Mouse (Mus musculus): ENCODE results near the gene Gm11042. TPM values are rescaled to one million over a fixed set of nuclear protein-coding genes. Genes with fewer than 3 reads are reported as not detected.

Gene Gm11042
- polyA plus RNA-seq (2016; fragmentation: Nextera tagmentation; extraction: Ambion mirVana) = not detected in 2 replicates

DNA sequence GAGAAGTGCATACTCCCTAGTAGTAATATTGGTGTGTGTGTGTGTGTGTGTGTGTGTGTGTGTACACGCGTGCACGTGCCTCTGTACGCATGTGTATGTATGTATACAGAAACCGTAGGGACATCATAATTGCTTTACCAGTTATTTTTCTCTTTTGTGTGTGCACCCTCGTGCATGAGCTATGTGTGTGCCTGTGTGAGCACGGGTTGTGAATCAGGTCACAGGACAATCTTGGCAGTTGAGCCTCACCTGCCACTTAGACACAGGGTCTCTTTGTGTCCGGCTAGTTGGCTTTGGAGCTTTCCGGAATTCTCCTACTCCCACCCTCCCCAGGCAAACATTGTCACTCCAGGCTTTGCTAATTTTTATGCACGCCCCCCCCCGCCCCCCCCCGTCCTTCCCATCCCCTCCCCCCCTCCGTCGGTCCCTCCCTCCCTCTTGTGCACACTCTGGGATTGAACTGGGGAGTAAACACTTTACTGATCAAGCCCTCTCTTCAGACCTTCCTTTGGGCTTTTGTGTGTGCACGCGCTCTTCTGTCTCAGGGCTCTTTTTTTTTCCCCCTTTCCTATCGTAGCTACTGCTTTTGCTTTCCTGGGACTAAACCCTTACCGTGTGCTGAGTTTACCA is at the start of gene Gm11042:
Gene Gm11042, minus strand, starts transcription at position 51 of the 630 bp plus-strand sequence.
- Histone ChIP-seq H3K27me3 (ENCODE audit: insufficient read depth, poor library complexity, severe bottlenecking) (no peaks in the 10 kb centered on the region), H3K36me3 (no peaks in the 10 kb centered on the region), H3K9me3 (no peaks in the 10 kb centered on the region), H3K4me3 (peak within 1 kb of the TSS; percentile 62), H3K27ac (peak within 1 kb of the TSS; percentile 85), H3K4me1 (no peaks in the 10 kb centered on the region)
- peak; percentile 74 for DNase-seq (ENCODE audit: low spot score)
- 32% methylated on average over 17 of the region's 18 CpGs for WGBS

DNA sequence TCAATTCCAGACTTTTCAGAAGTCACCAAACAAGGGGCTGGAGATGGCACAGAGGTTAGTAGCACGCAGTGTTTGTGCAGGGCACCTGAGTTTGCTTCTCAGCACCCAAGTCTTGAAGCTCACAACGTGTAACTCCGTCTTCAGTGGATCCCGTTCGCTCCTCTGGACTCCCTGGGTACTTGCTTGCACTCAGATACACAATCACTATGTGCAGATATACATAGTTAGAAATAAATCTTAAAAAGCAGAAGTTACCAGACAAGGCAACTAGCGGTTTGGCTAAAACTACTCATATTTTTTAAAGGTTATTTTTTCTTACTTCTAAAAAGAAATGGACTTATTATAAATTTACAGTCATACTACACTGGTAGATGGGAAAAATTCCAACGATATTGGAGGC is 48.3 kb upstream of the Gm11042 start:
- Histone ChIP-seq H3K27ac (no peak overlapping the region), H3K4me1 (no peaks in the 10 kb centered on the region), H3K27me3 (ENCODE audit: insufficient read depth, poor library complexity, severe bottlenecking) (no peaks in the 10 kb centered on the region), H3K9me3 (no peaks in the 10 kb centered on the region), H3K36me3 (no peaks in the 10 kb centered on the region), H3K4me3 (no peak overlapping the region)
- WGBS = 85% methylated on average over 7 of the region's 7 CpGs
- no peak for DNase-seq (ENCODE audit: low spot score)

DNA sequence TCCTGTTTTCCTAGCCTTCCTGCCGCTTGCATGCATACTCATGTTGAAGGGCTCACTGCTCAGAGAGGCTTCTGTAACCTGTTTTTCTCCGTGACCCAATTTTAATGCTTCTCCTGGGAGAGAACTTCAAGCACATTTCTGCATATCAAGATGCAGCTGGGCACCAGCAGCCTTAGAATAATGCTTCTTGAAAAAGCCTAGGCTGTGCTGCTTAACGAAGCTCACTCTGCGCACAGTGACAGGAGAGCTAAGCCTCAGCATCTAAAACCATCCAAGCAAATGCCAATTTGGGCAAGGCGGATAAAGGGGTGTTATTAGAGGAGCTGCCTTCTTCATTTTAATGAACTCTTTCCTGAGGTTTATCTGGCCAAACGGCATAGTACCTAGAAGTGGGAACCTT is 46.9 kb upstream of the Gm11042 start:
- Histone ChIP-seq H3K4me1 (no peaks in the 10 kb centered on the region), H3K27me3 (ENCODE audit: insufficient read depth, poor library complexity, severe bottlenecking) (no peaks in the 10 kb centered on the region), H3K36me3 (no peaks in the 10 kb centered on the region), H3K27ac (no peak overlapping the region), H3K9me3 (no peaks in the 10 kb centered on the region), H3K4me3 (no peak overlapping the region)
- 79% methylated on average over 6 of the region's 6 CpGs for WGBS
- no peak for DNase-seq (ENCODE audit: low spot score)

DNA sequence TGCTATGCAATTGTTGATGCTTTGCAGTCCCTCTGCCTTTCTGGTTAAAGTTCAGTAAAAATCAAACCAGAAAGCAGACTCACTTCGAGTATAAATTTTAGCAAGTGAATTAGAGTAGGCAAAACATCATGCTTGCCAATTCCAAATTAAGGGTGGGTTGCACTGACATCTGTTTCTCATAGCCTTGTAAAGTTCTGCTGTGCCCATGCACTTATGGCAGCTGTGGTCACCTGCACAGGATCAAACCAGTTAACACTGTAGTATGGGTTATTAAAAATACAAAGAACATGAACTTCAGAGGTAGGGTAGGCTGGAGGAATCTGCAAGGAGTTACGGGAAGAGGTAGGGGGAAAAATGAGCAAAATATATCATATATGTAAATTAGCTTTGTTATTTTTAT is 46.3 kb upstream of the Gm11042 start:
- Histone ChIP-seq H3K4me1 (no peaks in the 10 kb centered on the region), H3K36me3 (no peaks in the 10 kb centered on the region), H3K27me3 (ENCODE audit: insufficient read depth, poor library complexity, severe bottlenecking) (no peaks in the 10 kb centered on the region), H3K9me3 (no peaks in the 10 kb centered on the region), H3K27ac (no peak overlapping the region), H3K4me3 (no peak overlapping the region)
- DNase-seq (ENCODE audit: low spot score) = no peak
- WGBS = 83% methylated on average over 2 of the region's 2 CpGs

DNA sequence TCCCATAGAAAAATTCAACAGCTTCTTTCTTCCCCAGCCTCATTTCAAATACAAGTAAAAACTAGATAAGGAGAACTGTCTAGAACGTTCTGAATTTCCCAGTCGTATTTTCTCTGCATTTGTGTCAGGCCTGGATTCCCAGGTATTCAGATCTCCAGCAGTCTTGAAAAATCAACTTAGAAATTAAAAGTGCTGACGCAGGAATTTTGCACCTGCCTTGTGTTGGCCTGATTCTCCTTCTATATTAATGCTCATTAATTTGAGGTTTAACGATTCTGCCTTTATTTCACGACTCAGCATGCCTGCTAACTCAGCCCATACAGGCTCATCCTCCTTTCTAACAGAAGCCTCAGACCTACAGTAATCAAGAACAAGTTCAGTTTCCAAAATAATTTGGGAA is 43.6 kb upstream of the Gm11042 start:
- Histone ChIP-seq H3K27ac (no peak overlapping the region), H3K9me3 (no peaks in the 10 kb centered on the region), H3K36me3 (no peaks in the 10 kb centered on the region), H3K4me3 (no peak overlapping the region), H3K4me1 (no peaks in the 10 kb centered on the region), H3K27me3 (ENCODE audit: insufficient read depth, poor library complexity, severe bottlenecking) (no peaks in the 10 kb centered on the region)
- DNase-seq (ENCODE audit: low spot score) = no peak
- WGBS = 78% methylated on average over 5 of the region's 5 CpGs

DNA sequence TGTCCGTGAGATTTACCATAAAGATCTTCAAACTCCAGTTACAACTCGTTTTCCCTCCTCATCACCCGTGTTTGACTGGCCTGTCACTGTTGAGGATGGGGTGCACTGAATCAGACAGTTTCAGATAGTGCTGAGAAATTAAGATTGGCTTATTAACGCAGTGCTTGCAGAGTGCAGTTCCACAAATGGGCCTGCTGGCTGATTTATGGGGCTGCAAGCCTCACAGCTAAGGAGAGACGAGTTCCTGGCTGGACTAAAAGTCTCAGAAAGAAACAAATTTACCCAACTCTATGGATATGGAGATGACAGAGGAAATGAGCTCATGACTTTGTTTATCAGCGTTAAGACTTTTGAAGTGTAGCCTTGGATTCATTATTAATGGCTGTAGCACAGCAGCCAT is 41.6 kb upstream of the Gm11042 start:
- Histone ChIP-seq H3K36me3 (no peaks in the 10 kb centered on the region), H3K27ac (no peak overlapping the region), H3K4me1 (no peaks in the 10 kb centered on the region), H3K9me3 (no peaks in the 10 kb centered on the region), H3K4me3 (no peak overlapping the region), H3K27me3 (ENCODE audit: insufficient read depth, poor library complexity, severe bottlenecking) (no peaks in the 10 kb centered on the region)
- DNase-seq (ENCODE audit: low spot score) = no peak
- 75% methylated on average over 6 of the region's 6 CpGs for WGBS

DNA sequence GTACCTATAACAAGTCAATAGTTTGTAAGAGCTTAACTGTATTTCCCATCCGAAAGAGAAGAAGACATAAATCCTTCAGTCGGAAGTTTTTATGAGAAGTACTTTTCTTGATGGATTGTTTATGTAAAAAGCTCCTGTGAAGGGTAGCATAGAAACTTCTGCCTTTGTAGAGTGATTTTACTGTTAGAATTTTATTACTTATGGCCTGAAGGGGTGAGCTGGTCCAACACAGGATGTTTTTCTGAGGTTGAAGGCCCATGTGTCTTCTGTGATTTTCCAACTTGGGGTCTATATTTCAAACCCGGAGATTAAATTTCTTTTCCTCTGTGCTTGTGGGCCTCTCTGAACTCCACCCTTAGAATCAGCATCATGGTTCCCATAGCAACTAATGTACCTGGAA is 26.5 kb upstream of the Gm11042 start:
- Histone ChIP-seq H3K4me3 (no peak overlapping the region), H3K9me3 (no peaks in the 10 kb centered on the region), H3K36me3 (no peaks in the 10 kb centered on the region), H3K27ac (no peak overlapping the region), H3K4me1 (peaks cover 14% of the 10 kb centered on the region; the same call in 1 of the 2 replicates), H3K27me3 (ENCODE audit: insufficient read depth, poor library complexity, severe bottlenecking) (no peaks in the 10 kb centered on the region)
- 83% methylated on average over 3 of the region's 3 CpGs for WGBS
- no peak for DNase-seq (ENCODE audit: low spot score)

GRCm38 (mm10) chr12:74340070-74340469 is 23.9 kb upstream of the Gm11042 start:
- H3K36me3 ChIP-seq = no peaks in the 10 kb centered on the region
- WGBS = 60% methylated on average over 2 of the region's 2 CpGs
- H3K4me3 ChIP-seq = peak overlapping the region; percentile 27; the same call in 1 of the 2 replicates
- H3K27me3 ChIP-seq (ENCODE audit: insufficient read depth, poor library complexity, severe bottlenecking) = no peaks in the 10 kb centered on the region
- no peaks in the 10 kb centered on the region for H3K9me3 ChIP-seq
- peak overlapping the region; percentile 72; the same call in 1 of the 2 replicates for H3K27ac ChIP-seq
- peaks cover 14% of the 10 kb centered on the region; the same call in 1 of the 2 replicates for H3K4me1 ChIP-seq
- no peak for DNase-seq (ENCODE audit: low spot score)

GRCm38 (mm10) chr12:74333706-74334105 is 17.5 kb upstream of the Gm11042 start:
- Histone ChIP-seq H3K4me1 (no peaks in the 10 kb centered on the region), H3K27ac (no peak overlapping the region), H3K36me3 (no peaks in the 10 kb centered on the region), H3K4me3 (no peak overlapping the region), H3K9me3 (no peaks in the 10 kb centered on the region), H3K27me3 (ENCODE audit: insufficient read depth, poor library complexity, severe bottlenecking) (no peaks in the 10 kb centered on the region)
- WGBS = 87% methylated on average over 6 of the region's 6 CpGs
- no peak for DNase-seq (ENCODE audit: low spot score)

DNA sequence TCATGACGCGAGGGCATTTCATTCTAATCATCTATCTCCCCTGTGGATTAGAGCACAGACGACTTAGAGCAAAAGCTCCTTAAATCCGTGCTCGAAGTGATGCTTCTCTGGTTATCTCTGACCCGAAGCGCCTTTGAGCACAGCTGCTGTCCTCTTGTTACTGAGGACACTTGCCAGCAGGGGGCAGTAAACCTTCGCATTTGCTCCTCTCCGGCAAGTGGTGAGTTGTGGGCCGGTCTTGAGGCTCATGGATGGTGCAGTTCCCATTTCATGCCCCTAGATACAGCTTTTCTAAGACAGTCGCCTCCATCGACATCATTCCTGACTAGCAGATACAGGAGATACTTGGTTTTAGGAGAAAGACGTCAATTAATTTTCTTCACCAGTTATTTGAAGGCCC is 16.8 kb upstream of the Gm11042 start:
- no peaks in the 10 kb centered on the region for H3K36me3 ChIP-seq
- no peaks in the 10 kb centered on the region for H3K9me3 ChIP-seq
- H3K27ac ChIP-seq = no peak overlapping the region
- H3K4me3 ChIP-seq = no peak overlapping the region
- no peaks in the 10 kb centered on the region for H3K4me1 ChIP-seq
- no peaks in the 10 kb centered on the region for H3K27me3 ChIP-seq (ENCODE audit: insufficient read depth, poor library complexity, severe bottlenecking)
- WGBS = 19% methylated on average over 13 of the region's 13 CpGs
- peak; percentile 86 for DNase-seq (ENCODE audit: low spot score)

- no peaks in the 10 kb centered on the region for H3K36me3 ChIP-seq
- WGBS = 89% methylated on average over 6 of the region's 6 CpGs
- no peak for DNase-seq (ENCODE audit: low spot score)
Observed at GRCm38 (mm10) chr12:74329759-74330158, 13.6 kb upstream of the Gm11042 start.

GRCm38 (mm10) chr12:74326644-74327043 is 10.4 kb upstream of the Gm11042 start:
- no peak for DNase-seq (ENCODE audit: low spot score)
- 84% methylated on average over 3 of the region's 3 CpGs for WGBS
- no peaks in the 10 kb centered on the region for H3K27me3 ChIP-seq (ENCODE audit: insufficient read depth, poor library complexity, severe bottlenecking)
- H3K27ac ChIP-seq = no peak overlapping the region
- no peaks in the 10 kb centered on the region for H3K36me3 ChIP-seq
- H3K4me1 ChIP-seq = no peaks in the 10 kb centered on the region
- H3K4me3 ChIP-seq = no peak overlapping the region
- no peaks in the 10 kb centered on the region for H3K9me3 ChIP-seq

More at GRCm38 (mm10) chr12:74329759-74330158, 13.6 kb upstream of the Gm11042 start:
- Histone ChIP-seq H3K9me3 (no peaks in the 10 kb centered on the region), H3K4me3 (no peak overlapping the region), H3K27me3 (ENCODE audit: insufficient read depth, poor library complexity, severe bottlenecking) (no peaks in the 10 kb centered on the region), H3K27ac (no peak overlapping the region), H3K4me1 (no peaks in the 10 kb centered on the region)

DNA sequence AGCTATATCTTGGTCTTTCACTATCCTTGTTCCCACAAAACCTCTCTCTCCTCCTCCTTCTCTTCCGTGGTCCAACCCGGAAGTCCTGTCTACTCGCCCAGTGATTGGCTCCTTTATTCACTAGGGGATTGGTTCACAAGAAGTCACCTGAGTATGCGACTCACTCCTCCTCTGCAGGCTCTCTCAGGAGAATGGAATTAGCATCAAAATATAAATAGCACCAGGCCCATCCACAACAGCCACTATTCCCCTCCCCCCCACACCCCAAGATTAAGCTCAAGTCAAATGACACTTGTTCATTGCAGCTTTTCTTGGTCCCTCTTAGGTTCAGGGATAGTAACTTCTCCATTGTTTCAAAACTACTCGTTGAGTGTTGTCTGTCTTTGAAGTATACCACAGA is 5.8 kb upstream of the Gm11042 start:
- no peaks in the 10 kb centered on the region for H3K36me3 ChIP-seq
- no peaks in the 10 kb centered on the region for H3K27me3 ChIP-seq (ENCODE audit: insufficient read depth, poor library complexity, severe bottlenecking)
- 79% methylated on average over 5 of the region's 5 CpGs for WGBS
- H3K4me3 ChIP-seq = no peak overlapping the region
- no peaks in the 10 kb centered on the region for H3K9me3 ChIP-seq
- H3K4me1 ChIP-seq = no peaks in the 10 kb centered on the region
- no peak for DNase-seq (ENCODE audit: low spot score)
- H3K27ac ChIP-seq = no peak overlapping the region

DNA sequence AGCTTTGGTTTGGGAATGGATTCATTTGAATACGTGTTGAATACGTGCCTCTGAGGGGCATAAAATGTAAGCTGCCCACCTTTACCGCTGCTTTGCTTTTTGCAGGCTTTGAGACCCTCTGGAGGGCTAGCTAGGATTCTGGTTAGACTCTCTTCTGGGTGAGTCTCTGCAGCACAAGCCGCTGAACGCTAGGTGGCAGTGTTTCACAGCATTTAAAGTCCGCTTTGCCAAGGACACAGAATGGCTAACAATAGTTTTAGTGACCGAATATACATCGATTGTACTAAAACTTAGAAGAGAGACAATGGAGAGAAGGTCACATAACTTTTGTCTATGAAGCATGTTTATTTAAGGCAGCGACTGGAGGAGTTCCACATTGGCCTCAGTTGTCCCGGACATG is 4.1 kb upstream of the Gm11042 start:
- Histone ChIP-seq H3K27ac (no peak overlapping the region), H3K9me3 (no peaks in the 10 kb centered on the region), H3K27me3 (ENCODE audit: insufficient read depth, poor library complexity, severe bottlenecking) (no peaks in the 10 kb centered on the region), H3K4me1 (no peaks in the 10 kb centered on the region), H3K36me3 (no peaks in the 10 kb centered on the region), H3K4me3 (no peak overlapping the region)
- WGBS = 22% methylated on average over 10 of the region's 10 CpGs
- peak; percentile 78 for DNase-seq (ENCODE audit: low spot score)
